Mouse (Mus musculus) cerebellum, adult 11 months (tissue): ENCODE data around the gene L3mbtl3.

Experiments
- DNase-seq: peaks from one replicate; pipeline ENCODE4 v3.0.0; 2022

The L3mbtl3 gene

DNA sequence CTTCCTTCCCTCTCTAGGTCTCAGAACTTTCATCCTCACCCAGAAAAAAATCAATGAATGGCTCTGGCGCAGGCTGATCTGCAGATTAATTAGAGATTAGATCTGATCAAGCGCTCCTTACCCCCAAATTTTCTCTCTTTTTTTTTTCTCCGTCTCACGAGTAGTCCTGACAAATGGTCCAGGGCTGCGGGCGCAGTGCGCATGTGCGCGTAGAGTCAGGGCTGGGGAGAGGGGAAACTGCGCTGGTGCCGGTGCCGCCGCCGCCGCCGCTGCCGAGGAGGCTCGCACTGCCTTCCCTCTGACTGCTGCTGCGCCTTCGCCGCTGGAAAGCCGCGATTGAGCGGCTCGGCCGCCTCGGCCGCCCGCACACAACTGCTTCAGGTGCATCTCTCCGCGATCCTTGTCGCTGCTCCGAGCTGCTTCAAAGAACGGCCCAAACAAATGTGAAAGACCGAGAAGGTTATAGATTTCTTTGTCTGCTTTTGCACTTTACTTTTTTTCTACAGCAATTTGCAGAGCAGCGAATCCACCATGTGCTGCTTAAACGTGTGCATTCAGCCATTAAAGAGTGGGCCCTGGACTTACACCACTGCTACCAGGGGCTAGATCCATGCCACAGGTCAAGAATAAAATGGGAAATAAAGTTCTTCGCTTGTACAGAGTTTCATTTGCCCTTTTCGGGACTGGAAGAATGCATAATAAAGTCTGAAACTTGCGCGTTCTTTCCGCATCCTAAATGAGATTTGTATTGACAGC, at the start of gene L3mbtl3:
Gene L3mbtl3, minus strand, starts transcription at position 182 of the 756 bp plus-strand sequence.
- peak; percentile 63 for DNase-seq

DNA sequence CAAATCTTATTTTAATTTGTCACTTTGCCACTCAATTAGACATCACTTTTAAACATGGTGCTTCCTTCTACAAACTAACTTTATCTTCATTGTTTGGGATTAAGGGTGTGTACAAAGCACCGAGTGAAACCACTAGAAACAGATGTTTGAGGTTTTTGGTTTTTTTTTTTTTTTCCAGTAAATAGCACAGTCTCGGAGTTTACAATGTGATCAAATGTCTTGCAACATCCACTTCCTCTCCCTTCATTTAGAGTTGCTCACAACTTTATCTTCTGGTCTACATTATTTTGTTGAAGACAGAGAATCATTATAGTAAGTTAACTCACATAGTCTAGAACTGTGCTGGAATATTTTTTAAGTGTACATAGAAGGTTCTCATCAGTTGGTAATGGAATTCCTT, 45.4 kb upstream of the L3mbtl3 start:
- no peak for DNase-seq

- DNase-seq: no peak
Measured at GRCm38 (mm10) chr10:26388656-26389055, 12.9 kb upstream of the L3mbtl3 start.

DNA sequence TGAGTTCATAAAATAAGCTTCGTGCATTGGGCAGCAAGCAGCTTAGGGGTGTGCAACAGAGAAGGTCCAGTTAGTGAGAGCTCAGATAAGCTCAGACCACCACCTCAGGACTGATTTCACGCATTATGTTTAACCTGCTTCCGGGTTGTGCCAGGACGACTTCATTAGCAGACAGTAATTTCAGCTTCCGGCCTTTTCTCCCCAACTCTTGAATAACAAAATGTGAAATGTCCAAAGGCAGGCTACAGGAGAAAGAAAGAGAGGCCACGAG, 1.5 kb upstream of the L3mbtl3 start:
- DNase-seq: no peak

DNA sequence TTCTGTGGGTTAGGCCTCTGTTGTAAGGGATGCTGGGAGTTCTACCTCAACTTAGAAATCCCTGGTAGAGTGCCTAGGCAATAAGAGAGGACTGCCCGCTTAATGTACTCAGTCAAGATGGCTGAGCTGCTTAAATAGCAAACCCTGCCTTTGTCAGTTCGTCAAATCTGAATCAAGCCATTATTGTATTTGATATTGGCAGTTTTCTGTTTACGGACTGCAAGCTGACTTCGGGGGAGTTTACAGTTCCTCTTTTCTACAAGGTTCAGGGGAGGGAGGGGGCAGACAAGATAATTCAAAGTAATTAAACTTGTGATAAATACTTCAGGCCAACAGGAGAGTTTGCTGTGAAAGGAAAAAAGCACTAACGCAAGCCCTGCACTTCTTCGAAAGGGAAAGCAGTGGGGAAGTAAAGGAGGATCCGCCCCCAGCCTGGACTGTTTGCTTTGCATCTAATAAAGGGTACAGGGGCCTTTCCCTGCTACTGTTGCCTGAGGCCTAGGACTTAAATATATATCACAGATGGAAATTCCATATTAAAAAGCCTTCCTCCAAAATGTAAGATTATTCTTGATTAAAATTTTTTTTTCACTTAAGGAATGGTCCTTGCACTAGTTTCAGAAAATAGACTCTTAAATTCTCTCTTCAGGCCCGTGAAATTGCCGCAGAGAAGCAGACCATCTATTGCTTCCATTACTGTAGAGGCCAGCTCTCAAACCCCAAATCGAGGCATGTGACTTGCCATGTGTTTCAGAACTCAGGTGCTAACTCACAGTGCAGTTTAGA, 968 bp upstream of the L3mbtl3 start:
- DNase-seq: no peak

- DNase-seq: peak; percentile 14
Measured at GRCm38 (mm10) chr10:26375351-26375751, 420 bp downstream of the L3mbtl3 start.

DNA sequence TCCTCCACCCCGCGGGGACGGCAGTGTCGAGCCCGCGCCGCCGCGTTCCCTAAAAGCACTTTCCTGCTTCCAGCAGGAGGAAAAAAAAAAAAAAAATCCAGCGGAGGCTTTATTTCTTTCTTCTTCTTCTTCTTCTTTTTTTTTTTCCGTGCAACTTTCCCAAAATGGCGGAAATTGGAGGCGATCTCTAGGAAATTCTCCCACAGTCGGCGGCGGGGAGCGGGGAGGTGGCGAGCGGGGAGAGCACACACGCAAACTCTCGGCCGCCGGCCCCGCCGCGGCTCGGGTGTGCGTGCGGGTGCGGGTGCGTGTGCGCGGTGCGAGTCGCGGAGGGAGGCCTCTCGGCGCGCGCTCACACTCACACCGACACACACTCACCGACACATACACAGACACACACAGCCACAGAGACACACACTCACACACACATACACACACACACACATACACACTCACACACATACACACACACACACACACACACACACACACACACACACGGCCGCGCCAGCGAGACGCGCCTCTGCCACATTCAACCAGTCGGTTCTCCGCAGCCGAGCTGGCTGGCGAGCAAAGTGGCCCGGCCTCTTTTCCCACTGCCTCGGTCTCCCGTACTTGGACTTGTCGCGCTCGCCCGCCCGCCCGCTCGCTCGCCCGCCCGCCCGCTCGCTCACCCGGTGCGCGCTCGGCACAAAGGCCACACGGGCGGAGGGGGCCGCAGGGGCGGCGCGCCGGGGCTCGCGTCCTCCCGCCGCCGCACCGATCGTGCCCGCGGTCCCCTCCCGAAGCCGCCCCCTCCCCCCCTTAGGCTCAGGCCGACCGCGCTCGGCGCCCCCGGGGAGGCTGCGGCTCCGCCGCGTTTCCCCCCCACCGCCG, 1.1 kb downstream of the L3mbtl3 start:
- DNase-seq: peak; percentile 29

- DNase-seq: peak; percentile 32
Measured at GRCm38 (mm10) chr10:26373951-26374435, 1.8 kb downstream of the L3mbtl3 start.

- peak; percentile 57 for DNase-seq
Measured at GRCm38 (mm10) chr10:26372940-26373931, 2.5 kb downstream of the L3mbtl3 start.

DNA sequence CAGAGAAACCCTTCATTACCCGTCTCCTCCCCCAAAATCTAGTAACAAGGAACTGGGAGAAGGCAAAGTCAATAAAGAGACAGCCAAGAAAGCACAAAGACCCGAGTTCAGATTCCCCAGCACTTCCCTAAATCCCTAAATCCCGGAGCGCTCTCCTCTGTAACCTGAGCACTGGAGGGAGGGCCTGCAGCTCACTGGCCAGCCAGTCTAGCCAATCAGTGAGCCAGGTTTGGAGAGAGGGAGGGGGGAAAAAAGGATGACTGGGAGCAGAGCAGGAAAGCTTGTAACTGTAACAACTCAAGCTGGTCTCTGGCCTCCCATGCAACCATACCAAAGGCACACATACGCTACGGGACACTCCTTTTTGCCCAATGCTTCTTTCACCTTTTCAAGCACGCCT, 4.4 kb downstream of the L3mbtl3 start:
- no peak for DNase-seq

DNA sequence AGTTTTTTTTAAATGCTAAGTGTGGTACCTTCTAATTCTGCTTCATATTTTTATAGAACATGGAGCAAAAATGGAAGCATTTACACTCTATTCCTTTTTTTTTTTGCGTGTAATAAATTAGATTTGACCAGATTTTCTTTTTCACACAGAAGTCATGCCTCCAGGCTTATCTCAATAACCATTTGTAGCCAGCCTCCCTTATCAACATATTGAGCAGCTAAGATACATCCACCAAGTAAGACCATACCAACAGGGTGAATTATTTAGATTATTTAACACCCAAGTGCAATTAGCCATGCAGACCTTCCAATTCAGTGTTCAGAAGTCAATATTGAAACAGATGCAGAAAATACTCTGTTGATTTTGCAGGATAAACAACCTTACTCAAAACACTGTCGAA, 10.8 kb downstream of the L3mbtl3 start:
- no peak for DNase-seq

GRCm38 (mm10) chr10:26364326-26364856, 11.4 kb downstream of the L3mbtl3 start:
- DNase-seq: no peak

- no peak for DNase-seq
Measured at GRCm38 (mm10) chr10:26363605-26364004, 12.2 kb downstream of the L3mbtl3 start.

- no peak for DNase-seq
Measured at GRCm38 (mm10) chr10:26358798-26359197, 17.0 kb downstream of the L3mbtl3 start.

GRCm38 (mm10) chr10:26358231-26358630, 17.5 kb downstream of the L3mbtl3 start:
- no peak for DNase-seq

DNA sequence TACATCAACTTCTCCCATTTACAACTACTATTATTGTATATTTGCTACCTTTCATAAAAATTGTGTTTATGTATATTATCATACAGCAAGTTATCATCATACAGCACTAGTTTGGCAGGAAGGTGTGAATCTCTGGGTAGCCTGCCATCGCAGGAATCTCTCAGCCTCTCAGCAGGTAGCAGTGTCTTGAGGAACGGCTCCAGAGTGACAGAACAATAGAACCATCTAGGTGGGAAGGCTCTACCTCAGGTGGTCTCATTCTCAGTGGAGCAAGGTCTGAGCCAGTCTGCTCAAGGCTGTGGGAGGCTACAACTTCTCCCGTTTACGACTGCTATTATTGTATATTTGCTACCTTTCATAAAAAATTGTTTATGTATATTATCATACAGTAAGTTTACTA, 22.0 kb downstream of the L3mbtl3 start:
- DNase-seq: no peak

GRCm38 (mm10) chr10:26351129-26351738, 24.5 kb downstream of the L3mbtl3 start:
- no peak for DNase-seq

DNA sequence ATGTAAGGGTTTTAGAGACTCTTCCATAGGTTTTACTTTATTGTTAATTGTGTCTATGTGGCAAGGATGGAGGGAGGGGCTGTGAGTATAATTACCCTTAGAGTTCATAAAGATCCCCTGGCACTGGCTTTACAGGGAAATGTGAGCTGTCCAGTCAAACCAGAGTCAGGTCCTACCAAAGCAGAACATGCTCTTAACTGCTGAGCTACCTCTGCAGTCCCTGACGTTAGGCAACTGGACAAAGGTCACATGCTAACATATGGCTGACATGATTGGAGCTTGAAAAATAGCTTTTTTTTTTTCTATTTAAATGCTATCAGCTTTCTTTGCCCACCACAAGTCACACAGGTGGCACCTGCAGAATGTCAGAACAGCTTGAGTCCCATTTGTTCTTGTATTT, 25.6 kb downstream of the L3mbtl3 start:
- DNase-seq: no peak

GRCm38 (mm10) chr10:26347614-26348013, 28.2 kb downstream of the L3mbtl3 start:
- no peak for DNase-seq

- no peak for DNase-seq
Measured at GRCm38 (mm10) chr10:26345879-26346278, 29.9 kb downstream of the L3mbtl3 start.

DNA sequence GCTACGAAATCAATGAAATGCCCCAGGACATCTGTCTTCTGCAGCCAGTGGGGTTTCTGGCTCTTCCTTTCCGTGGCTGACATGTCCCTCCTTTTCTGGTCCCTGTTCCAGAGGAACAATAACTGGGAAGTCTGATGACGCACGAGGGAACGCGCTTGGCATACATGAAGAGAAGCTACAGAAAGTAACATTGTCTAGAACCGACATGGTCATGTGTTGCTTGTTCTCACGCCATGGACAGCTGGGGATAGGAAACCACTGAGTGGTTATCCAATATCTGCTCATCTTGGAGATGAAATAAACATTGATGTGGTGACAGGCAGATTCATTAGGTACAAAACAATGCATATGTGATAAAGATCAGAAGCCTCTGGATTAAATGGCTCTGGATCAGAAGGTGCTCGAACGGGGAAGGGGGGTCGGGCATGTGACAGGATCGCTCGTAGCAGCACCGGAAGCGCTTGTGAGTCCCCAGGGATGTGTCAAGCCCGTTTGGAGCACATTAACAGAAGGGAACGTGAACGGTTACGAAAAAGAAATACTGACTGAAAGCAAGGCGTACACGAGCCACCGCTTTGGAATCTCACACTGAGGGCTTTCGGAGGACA, 37.8 kb downstream of the L3mbtl3 start:
- DNase-seq: no peak
